Mouse (Mus musculus): ENCODE measurements at regions not wholly inside any gene's neighbourhood (a gene's known extent, or its start where the extent isn't known, plus 50 kb on each side); places are given as distances from the start of the nearest gene placed in this dataset.

GRCm38 (mm10) chr15:25539344-25540176 lies 82.8 kb upstream of the Myo10 start:
- no peak overlapping the region for H3K27ac ChIP-seq (replicated peaks)
- ATAC-seq (ENCODE audit: low FRiP score, low TSS enrichment) (0 out of 2 replicates have a peak, but pooled peaks have one; percentile 18), DNase-seq (ENCODE audit: low spot score) (no peak)
- no peak overlapping the region for H3K9ac ChIP-seq (ENCODE audit: low read length)
- no peaks in the 10 kb centered on the region for H3K36me3 ChIP-seq (ENCODE audit: control insufficient read depth, insufficient read depth, low read length)
- no peak overlapping the region for H3K4me3 ChIP-seq (ENCODE audit: low read depth, low read length)
- H3K9me3 ChIP-seq (ENCODE audit: control insufficient read depth, low read length): no peaks in the 10 kb centered on the region
- H3K4me2 ChIP-seq (replicated peaks; ENCODE audit: low read depth): no peak overlapping the region
- no peaks in the 10 kb centered on the region; the same call in 1 of the 2 replicates for H3K4me1 ChIP-seq (replicated peaks; ENCODE audit: control insufficient read depth, insufficient read depth)
- WGBS: 63% methylated on average over 20 of the region's 20 CpGs
- TF ChIP-seq CTCF (IDR thresholded peaks at IDR 0.05; ENCODE audit: low read depth): no peak
- no peak for TF ChIP-seq EP300 (optimal IDR thresholded peaks at IDR 0.05)
- H3K27me3 ChIP-seq (ENCODE audit: control insufficient read depth, insufficient read depth, low read length): no peaks in the 10 kb centered on the region

GRCm38 (mm10) chr15:25542382-25542781 lies 79.9 kb upstream of the Myo10 start:
- Histone ChIP-seq H3K9ac (ENCODE audit: low read length) (no peak overlapping the region), H3K36me3 (ENCODE audit: control insufficient read depth, insufficient read depth, low read length) (no peaks in the 10 kb centered on the region), H3K4me1 (replicated peaks; ENCODE audit: control insufficient read depth, insufficient read depth) (no peaks in the 10 kb centered on the region; the same call in 1 of the 2 replicates), H3K9me3 (ENCODE audit: control insufficient read depth, low read length) (no peaks in the 10 kb centered on the region), H3K27me3 (ENCODE audit: control insufficient read depth, insufficient read depth, low read length) (no peaks in the 10 kb centered on the region), H3K4me3 (ENCODE audit: low read depth, low read length) (no peak overlapping the region), H3K4me2 (replicated peaks; ENCODE audit: low read depth) (no peak overlapping the region), H3K27ac (replicated peaks) (no peak overlapping the region)
- 73% methylated on average over 4 of the region's 4 CpGs for WGBS
- TF ChIP-seq CTCF (IDR thresholded peaks at IDR 0.05; ENCODE audit: low read depth) (no peak), EP300 (optimal IDR thresholded peaks at IDR 0.05) (no peak)
- DNase-seq (ENCODE audit: low spot score) (no peak), ATAC-seq (ENCODE audit: low FRiP score, low TSS enrichment) (no peak)

- no peak for TF ChIP-seq CTCF (IDR thresholded peaks at IDR 0.05; ENCODE audit: low read depth)
- H3K4me3 ChIP-seq (ENCODE audit: low read depth, low read length): no peak overlapping the region
- no peak for DNase-seq (ENCODE audit: low spot score)
- 20% methylated on average over 4 of the region's 4 CpGs for WGBS
- no peaks in the 10 kb centered on the region; the same call in 1 of the 2 replicates for H3K4me1 ChIP-seq (replicated peaks; ENCODE audit: control insufficient read depth, insufficient read depth)
- no peak overlapping the region for H3K9ac ChIP-seq (ENCODE audit: low read length)
- no peaks in the 10 kb centered on the region for H3K36me3 ChIP-seq (ENCODE audit: control insufficient read depth, insufficient read depth, low read length)
- H3K4me2 ChIP-seq (replicated peaks; ENCODE audit: low read depth): no peak overlapping the region
- H3K27ac ChIP-seq (replicated peaks): 0 out of 2 replicates have a peak overlapping the region, but pooled peaks have one; percentile 6
- ATAC-seq (ENCODE audit: low FRiP score, low TSS enrichment): peak; percentile 56
- H3K9me3 ChIP-seq (ENCODE audit: control insufficient read depth, low read length): no peaks in the 10 kb centered on the region
- no peaks in the 10 kb centered on the region for H3K27me3 ChIP-seq (ENCODE audit: control insufficient read depth, insufficient read depth, low read length)
Measured at GRCm38 (mm10) chr15:25546185-25546584, 76.1 kb upstream of the Myo10 start.

DNA sequence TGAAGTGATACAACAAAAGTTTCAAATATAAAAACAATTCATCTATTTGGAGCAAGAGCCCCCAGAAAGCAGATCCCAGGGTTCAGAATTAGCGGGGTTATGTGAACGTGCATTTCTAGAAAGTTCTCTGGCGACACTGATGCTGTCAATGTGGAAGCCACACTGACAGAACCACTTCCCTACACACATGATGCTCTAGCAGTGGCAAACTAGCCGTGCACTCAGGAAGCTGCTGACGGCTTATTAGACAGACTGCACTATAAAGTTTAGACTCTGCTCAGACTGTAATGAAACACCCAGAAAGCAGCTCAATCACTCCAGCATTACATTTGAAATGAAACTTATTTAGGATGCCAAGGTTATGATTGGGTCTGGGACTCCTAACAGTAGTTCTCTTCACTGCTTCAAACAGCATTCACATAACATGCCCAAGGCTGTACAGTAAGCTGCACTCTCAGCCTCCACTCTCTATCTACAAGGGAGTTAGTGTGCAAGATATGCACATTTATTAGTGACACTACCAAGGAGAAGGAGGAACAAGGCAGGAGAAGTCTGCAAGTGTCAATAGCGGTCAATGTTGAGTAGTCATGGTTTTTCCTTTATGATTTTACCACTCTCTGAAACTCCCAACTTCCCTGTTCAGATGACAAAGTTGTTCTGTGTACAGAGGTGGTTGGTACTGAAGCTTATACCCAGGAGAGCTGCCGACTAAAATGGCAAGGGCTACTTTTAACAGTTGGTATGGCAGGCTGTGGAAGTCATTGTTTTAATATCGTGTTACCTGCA lies 71.9 kb upstream of the Myo10 start:
- H3K4me3 ChIP-seq (ENCODE audit: low read depth, low read length): no peak overlapping the region
- no peak overlapping the region for H3K9ac ChIP-seq (ENCODE audit: low read length)
- no peak overlapping the region for H3K4me2 ChIP-seq (replicated peaks; ENCODE audit: low read depth)
- H3K27ac ChIP-seq (replicated peaks): no peak overlapping the region
- H3K27me3 ChIP-seq (ENCODE audit: control insufficient read depth, insufficient read depth, low read length): no peaks in the 10 kb centered on the region
- no peaks in the 10 kb centered on the region for H3K9me3 ChIP-seq (ENCODE audit: control insufficient read depth, low read length)
- H3K36me3 ChIP-seq (ENCODE audit: control insufficient read depth, insufficient read depth, low read length): no peaks in the 10 kb centered on the region
- TF ChIP-seq EP300 (optimal IDR thresholded peaks at IDR 0.05) (no peak), CTCF (IDR thresholded peaks at IDR 0.05; ENCODE audit: low read depth) (no peak)
- DNase-seq (ENCODE audit: low spot score): no peak
- no peaks in the 10 kb centered on the region for H3K4me1 ChIP-seq (replicated peaks; ENCODE audit: control insufficient read depth, insufficient read depth)
- WGBS: 78% methylated on average over 8 of the region's 8 CpGs
- ATAC-seq (ENCODE audit: low FRiP score, low TSS enrichment): no peak

GRCm38 (mm10) chr15:25554945-25555344 lies 67.4 kb upstream of the Myo10 start:
- ATAC-seq (ENCODE audit: low FRiP score, low TSS enrichment) (no peak), DNase-seq (ENCODE audit: low spot score) (no peak)
- TF ChIP-seq CTCF (IDR thresholded peaks at IDR 0.05; ENCODE audit: low read depth): no peak
- TF ChIP-seq EP300 (optimal IDR thresholded peaks at IDR 0.05): no peak
- no peak overlapping the region for H3K4me3 ChIP-seq (ENCODE audit: low read depth, low read length)
- H3K27ac ChIP-seq (replicated peaks): no peak overlapping the region
- H3K4me2 ChIP-seq (replicated peaks; ENCODE audit: low read depth): no peak overlapping the region
- H3K4me1 ChIP-seq (replicated peaks; ENCODE audit: control insufficient read depth, insufficient read depth): no peaks in the 10 kb centered on the region
- no peaks in the 10 kb centered on the region for H3K9me3 ChIP-seq (ENCODE audit: control insufficient read depth, low read length)
- H3K36me3 ChIP-seq (ENCODE audit: control insufficient read depth, insufficient read depth, low read length): no peaks in the 10 kb centered on the region
- H3K27me3 ChIP-seq (ENCODE audit: control insufficient read depth, insufficient read depth, low read length): no peaks in the 10 kb centered on the region
- 88% methylated on average over 10 of the region's 10 CpGs for WGBS
- H3K9ac ChIP-seq (ENCODE audit: low read length): no peak overlapping the region

DNA sequence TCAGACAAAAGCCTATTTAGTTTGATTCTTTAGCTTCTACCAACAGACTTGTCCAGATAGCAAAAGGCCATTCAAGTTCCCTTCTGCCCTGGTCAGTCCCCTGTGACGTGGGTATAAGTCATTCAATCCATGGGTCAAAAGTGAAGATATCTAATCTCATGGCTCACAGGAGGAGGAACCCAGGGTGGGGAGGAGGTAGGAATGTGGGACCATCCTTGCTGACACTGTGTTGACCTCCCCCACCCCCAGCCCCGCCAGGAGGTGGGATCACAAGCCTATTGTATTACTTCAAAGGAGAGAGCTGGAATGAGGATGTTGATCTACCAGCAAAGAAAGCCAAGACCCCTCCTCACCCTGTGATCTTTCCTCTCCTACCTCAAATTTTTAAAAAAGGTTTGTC lies 66.5 kb upstream of the Myo10 start:
- WGBS: 53% methylated on average over 2 of the region's 2 CpGs
- no peaks in the 10 kb centered on the region for H3K4me1 ChIP-seq (replicated peaks; ENCODE audit: control insufficient read depth, insufficient read depth)
- no peak for TF ChIP-seq CTCF (IDR thresholded peaks at IDR 0.05; ENCODE audit: low read depth)
- TF ChIP-seq EP300 (optimal IDR thresholded peaks at IDR 0.05): no peak
- no peak overlapping the region for H3K4me3 ChIP-seq (ENCODE audit: low read depth, low read length)
- ATAC-seq (ENCODE audit: low FRiP score, low TSS enrichment): no peak
- H3K27me3 ChIP-seq (ENCODE audit: control insufficient read depth, insufficient read depth, low read length): no peaks in the 10 kb centered on the region
- no peak overlapping the region for H3K9ac ChIP-seq (ENCODE audit: low read length)
- DNase-seq (ENCODE audit: low spot score): no peak
- no peaks in the 10 kb centered on the region for H3K36me3 ChIP-seq (ENCODE audit: control insufficient read depth, insufficient read depth, low read length)
- no peak overlapping the region for H3K27ac ChIP-seq (replicated peaks)
- H3K9me3 ChIP-seq (ENCODE audit: control insufficient read depth, low read length): no peaks in the 10 kb centered on the region
- no peak overlapping the region for H3K4me2 ChIP-seq (replicated peaks; ENCODE audit: low read depth)
